Mouse (Mus musculus) embryonic stem cell, embryonic (primary cell): ENCODE results near the gene Clpb.

Source experiments
- CTCF ChIA-PET, 4 experiments: fragments of 300-600 bp in 2 of 4; fragments of 350-600 bp in 2 of 4; sonication (Branson Sonifier 250); formaldehyde crosslinking; loops; one replicate each; lab custom pipeline; 2022; ENCODE audit warnings: inconsistent platforms in 2 of 4; lab: Charles Lee
- POLR2A ChIA-PET, 4 experiments: fragments of 300-600 bp in 2 of 4; fragments of 350-600 bp in 2 of 4; sonication (Branson Sonifier 250); formaldehyde crosslinking; loops; one replicate each; lab custom pipeline; 2022; ENCODE audit warnings: antibody characterized with exemption in 4 of 4, inconsistent platforms in 1 of 4; lab: Charles Lee

Clpb gene

GRCm38 (mm10) chr7:101690471-101690870 is 27.0 kb downstream of the Clpb start:
- POLR2A ChIA-PET, result no interaction called here

GRCm38 (mm10) chr7:101691863-101692262 is 28.4 kb downstream of the Clpb start:
- POLR2A ChIA-PET, result interaction anchor here in 2 of 4 experiments (0.6 to 1.0 kb wide), 2 partner anchors 35 to 101 kb away, joined by 3 to 6 read pairs; no protein-coding TSS in a partner anchor
- CTCF ChIA-PET, result interaction anchor here in 2 of 4 experiments (0.5 to 0.6 kb wide), 4 partner anchors 56 to 704 kb away, joined by 3 to 5 read pairs (median 3); no protein-coding TSS in a partner anchor

More at GRCm38 (mm10) chr7:101690471-101690870, 27.0 kb downstream of the Clpb start:
- CTCF ChIA-PET, result no interaction called here

- CTCF ChIA-PET, result interaction anchor here in 1 of 4 experiments (0.5 kb wide), 1 partner anchor 55 kb away, joined by 3 read pairs; no protein-coding TSS in a partner anchor
Observed at GRCm38 (mm10) chr7:101692446-101692845, 29.0 kb downstream of the Clpb start.

GRCm38 (mm10) chr7:101695483-101695882 is 32.0 kb downstream of the Clpb start:
- ChIA-PET CTCF (interaction anchor here in 1 of 4 experiments (1.7 kb wide), 1 partner anchor 16 kb away, joined by 3 read pairs; no protein-coding TSS in a partner anchor), POLR2A (interaction anchor here in 2 of 4 experiments (0.9 to 1.0 kb wide), 3 partner anchors 14 to 32 kb away, joined by 3 to 5 read pairs (median 3); partner anchors contain the start of gene Clpb (in 1 of the 2))

More at GRCm38 (mm10) chr7:101692446-101692845, 29.0 kb downstream of the Clpb start:
- POLR2A ChIA-PET, result interaction anchor here in 2 of 4 experiments (0.6 to 1.0 kb wide), 2 partner anchors 34 to 100 kb away, joined by 3 to 6 read pairs; no protein-coding TSS in a partner anchor

- ChIA-PET CTCF (interaction anchor here in 2 of 4 experiments (0.5 to 1.7 kb wide), 3 partner anchors 17 to 276 kb away, joined by 3 to 6 read pairs (median 5); no protein-coding TSS in a partner anchor), POLR2A (interaction anchor here in 1 of 4 experiments (1.4 kb wide), 1 partner anchor 51 kb away, joined by 3 read pairs; no protein-coding TSS in a partner anchor)
Observed at GRCm38 (mm10) chr7:101696931-101697723, 33.7 kb downstream of the Clpb start.

- ChIA-PET POLR2A (interaction anchor here in 1 of 4 experiments (0.9 to 1.6 kb wide), 3 partner anchors 12 to 130 kb away, joined by 3 to 5 read pairs (median 3); no protein-coding TSS in a partner anchor), CTCF (interaction anchor here in 2 of 4 experiments (0.5 to 0.9 kb wide), 2 partner anchors 21 to 793 kb away, joined by 4 to 5 read pairs; no protein-coding TSS in a partner anchor)
Observed at GRCm38 (mm10) chr7:101700296-101700695, 36.9 kb downstream of the Clpb start.

GRCm38 (mm10) chr7:101702706-101703105 is 39.3 kb downstream of the Clpb start:
- ChIA-PET POLR2A (interaction anchor here in 2 of 4 experiments (0.6 to 1.5 kb wide), 3 partner anchors 13 to 31 kb away, joined by 3 read pairs; no protein-coding TSS in a partner anchor), CTCF (interaction anchor here in 1 of 4 experiments (1.5 kb wide), 1 partner anchor 23 kb away, joined by 3 read pairs; no protein-coding TSS in a partner anchor)

GRCm38 (mm10) chr7:101709586-101709985 is 46.2 kb downstream of the Clpb start:
- ChIA-PET CTCF (no interaction called here), POLR2A (no interaction called here)

GRCm38 (mm10) chr7:101710236-101710635 is 46.8 kb downstream of the Clpb start:
- CTCF ChIA-PET, result no interaction called here

GRCm38 (mm10) chr7:101713828-101714400 is 50.5 kb downstream of the Clpb start:
- ChIA-PET CTCF (interaction anchor here in 1 of 4 experiments (0.5 kb wide), 1 partner anchor 1076 kb away, joined by 3 read pairs; no protein-coding TSS in a partner anchor), POLR2A (interaction anchor here in 2 of 4 experiments (0.6 to 1.6 kb wide), 3 partner anchors 18 to 53 kb away, joined by 3 to 4 read pairs (median 3); no protein-coding TSS in a partner anchor)

More at GRCm38 (mm10) chr7:101710236-101710635, 46.8 kb downstream of the Clpb start:
- POLR2A ChIA-PET, result interaction anchor here in 1 of 4 experiments (1.0 kb wide), 1 partner anchor 17 kb away, joined by 3 read pairs; no protein-coding TSS in a partner anchor

- POLR2A ChIA-PET, result no interaction called here
- CTCF ChIA-PET, result no interaction called here
Observed at GRCm38 (mm10) chr7:101715041-101715551, 51.7 kb downstream of the Clpb start.

GRCm38 (mm10) chr7:101720356-101720755 is 56.9 kb downstream of the Clpb start:
- ChIA-PET POLR2A (interaction anchor here in 1 of 4 experiments (0.7 kb wide), 1 partner anchor 8 kb away, joined by 3 read pairs; no protein-coding TSS in a partner anchor), CTCF (interaction anchor here in 1 of 4 experiments (0.5 kb wide), 1 partner anchor 182 kb away, joined by 6 read pairs; no protein-coding TSS in a partner anchor)

GRCm38 (mm10) chr7:101725081-101725480 is 61.6 kb downstream of the Clpb start:
- ChIA-PET CTCF (no interaction called here), POLR2A (no interaction called here)

- POLR2A ChIA-PET, result interaction anchor here in 3 of 4 experiments (0.6 to 1.0 kb wide), 5 partner anchors 35 to 387 kb away, joined by 3 to 6 read pairs (median 4); no protein-coding TSS in a partner anchor
- CTCF ChIA-PET, result interaction anchor here in 1 of 4 experiments (0.7 kb wide), 1 partner anchor 51 kb away, joined by 3 read pairs; no protein-coding TSS in a partner anchor
Observed at GRCm38 (mm10) chr7:101726980-101727379, 63.5 kb downstream of the Clpb start.

GRCm38 (mm10) chr7:101732096-101732495 is 68.7 kb downstream of the Clpb start:
- CTCF ChIA-PET, result no interaction called here
- POLR2A ChIA-PET, result interaction anchor here in 1 of 4 experiments (0.8 kb wide), 1 partner anchor 20 kb away, joined by 3 read pairs; no protein-coding TSS in a partner anchor

GRCm38 (mm10) chr7:101733042-101733441 is 69.6 kb downstream of the Clpb start:
- ChIA-PET POLR2A (no interaction called here), CTCF (interaction anchor here in 1 of 4 experiments (0.6 kb wide), 1 partner anchor 213 kb away, joined by 8 read pairs; no protein-coding TSS in a partner anchor)

GRCm38 (mm10) chr7:101735297-101735696 is 71.9 kb downstream of the Clpb start:
- ChIA-PET CTCF (interaction anchor here in 2 of 4 experiments (0.5 to 0.7 kb wide), 2 partner anchors 79 to 162 kb away, joined by 3 to 5 read pairs; no protein-coding TSS in a partner anchor), POLR2A (interaction anchor here in 1 of 4 experiments (0.7 to 1.0 kb wide), 3 partner anchors 12 to 54 kb away, joined by 3 to 4 read pairs (median 3); no protein-coding TSS in a partner anchor)
